Mouse (Mus musculus): ENCODE results near the gene 1700020A23Rik.

DNA sequence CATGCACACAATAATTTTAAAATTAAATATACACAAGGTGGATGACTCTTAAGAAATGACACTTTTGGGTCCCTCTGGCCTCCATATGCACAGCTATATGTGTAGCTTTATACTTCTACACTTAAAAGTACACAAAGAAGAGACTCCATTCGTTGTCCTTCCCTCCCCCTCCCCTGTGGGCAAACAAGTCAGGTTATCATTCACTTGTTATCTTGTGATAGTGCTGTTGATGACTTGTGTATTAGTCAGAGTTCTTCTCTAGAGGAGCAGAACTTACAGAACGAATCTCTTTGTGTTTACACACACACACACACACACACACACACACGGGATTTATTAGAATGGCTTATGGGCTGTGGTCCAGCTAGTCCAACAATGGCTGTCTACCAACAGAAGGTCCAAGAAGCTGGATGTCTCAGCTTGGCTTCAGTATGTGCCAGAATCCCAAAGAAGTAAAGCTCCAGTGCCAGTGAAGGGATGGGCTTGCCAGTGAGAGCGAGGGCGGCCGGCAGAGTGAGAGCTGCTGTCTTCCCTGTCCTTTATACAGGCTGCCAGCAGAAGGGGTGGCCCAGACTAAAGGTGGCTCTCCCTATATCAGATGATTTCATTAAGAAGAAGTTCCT is 49.8 kb downstream of the 1700020A23Rik start:
- TF ChIP-seq CTCF (IDR thresholded peaks at IDR 0.05; ENCODE audit: control insufficient read depth, insufficient read depth, low read length) = no peak
- no peak for TF ChIP-seq POLR2A (IDR thresholded peaks at IDR 0.05; ENCODE audit: borderline replicate concordance, control insufficient read depth, low read depth, low read length)
